Mouse (Mus musculus): Measurements from ENCODE around the gene Pax3.

The Pax3 gene

DNA sequence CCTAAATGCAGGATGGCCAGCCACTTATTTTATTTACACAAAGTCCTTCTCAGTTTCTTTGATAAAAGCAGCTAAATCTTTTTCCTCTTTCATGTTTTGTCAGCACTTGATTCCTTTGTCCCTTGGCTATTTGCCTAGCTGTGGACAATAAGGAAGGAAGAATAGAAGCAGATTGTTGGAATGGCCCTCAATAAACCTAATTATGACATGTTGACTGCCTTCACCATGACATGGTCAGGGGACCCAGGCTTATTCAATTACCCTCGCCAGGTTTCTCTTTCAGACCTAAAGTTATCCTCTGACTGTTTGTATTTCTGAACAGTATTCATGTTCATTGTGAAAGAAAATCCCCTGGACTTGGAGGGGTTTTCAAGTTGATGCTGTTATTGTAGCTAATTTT, 25.3 kb downstream of the Pax3 start:
- no peak for DNase-seq (ENCODE audit: low spot score)

- no peak for DNase-seq (ENCODE audit: low spot score)
Measured at GRCm38 (mm10) chr1:78170771-78171170, 26.2 kb downstream of the Pax3 start.

GRCm38 (mm10) chr1:78168796-78169195, 28.1 kb downstream of the Pax3 start:
- no peak for DNase-seq (ENCODE audit: low spot score)

- DNase-seq (ENCODE audit: low spot score), result no peak
Measured at GRCm38 (mm10) chr1:78167577-78168286, 29.2 kb downstream of the Pax3 start.

GRCm38 (mm10) chr1:78161745-78162144, 35.2 kb downstream of the Pax3 start:
- no peak for DNase-seq (ENCODE audit: low spot score)

- no peak for DNase-seq (ENCODE audit: low spot score)
Measured at GRCm38 (mm10) chr1:78157930-78158329, 39.0 kb downstream of the Pax3 start.

DNA sequence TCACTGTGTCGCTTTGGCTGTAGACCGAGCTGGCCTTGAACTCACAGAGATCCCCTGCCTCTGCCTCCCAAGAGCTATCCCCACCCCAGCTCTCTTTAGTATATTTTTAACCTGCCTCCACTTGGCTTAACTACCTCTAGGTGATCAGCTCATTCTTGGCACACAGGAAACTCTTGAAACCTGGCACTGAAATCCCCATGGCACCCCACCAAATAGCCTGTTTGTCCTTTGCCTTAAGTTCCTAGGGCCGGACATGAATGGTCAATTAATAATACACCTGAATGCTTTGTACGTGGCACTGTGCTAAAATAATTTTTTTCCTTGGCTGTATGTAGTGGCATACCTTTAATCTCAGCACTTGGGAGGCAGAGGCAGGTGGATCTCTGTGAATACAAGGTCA, 41.1 kb downstream of the Pax3 start:
- DNase-seq (ENCODE audit: low spot score), result no peak

DNA sequence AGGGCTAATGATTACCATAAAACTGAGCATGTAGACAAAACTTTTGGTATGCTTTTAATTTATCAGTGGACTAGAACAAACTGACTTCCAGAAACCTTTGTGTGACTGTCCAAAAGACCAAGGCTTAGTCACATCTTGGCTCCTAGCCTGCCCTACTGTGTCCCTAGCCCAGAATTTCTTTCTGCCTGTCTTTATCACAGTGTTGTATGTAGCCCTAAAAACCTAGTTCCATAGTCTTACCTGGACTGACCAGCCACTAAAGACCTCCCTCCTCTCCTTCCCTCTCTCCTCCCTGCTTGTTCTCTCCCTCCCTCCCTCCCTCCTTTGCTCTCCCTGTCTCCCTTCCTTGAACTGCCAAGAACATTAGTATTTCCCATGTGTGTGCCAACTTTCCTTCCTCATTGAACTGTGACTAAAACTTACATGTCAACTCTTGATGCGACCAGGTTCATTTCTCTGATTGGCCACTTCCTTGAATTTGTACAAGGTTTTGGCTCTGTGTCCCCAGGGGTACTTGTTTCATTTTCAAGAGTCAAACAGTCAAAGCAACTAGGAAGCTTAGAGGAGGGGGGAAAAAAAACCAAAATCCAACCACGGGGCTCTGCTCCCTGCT, 48.8 kb downstream of the Pax3 start:
- DNase-seq (ENCODE audit: low spot score), result no peak

GRCm38 (mm10) chr1:78143403-78143802, 53.5 kb downstream of the Pax3 start:
- DNase-seq (ENCODE audit: low spot score), result no peak

- no peak for DNase-seq (ENCODE audit: low spot score)
Measured at GRCm38 (mm10) chr1:78142912-78143311, 54.0 kb downstream of the Pax3 start.

DNA sequence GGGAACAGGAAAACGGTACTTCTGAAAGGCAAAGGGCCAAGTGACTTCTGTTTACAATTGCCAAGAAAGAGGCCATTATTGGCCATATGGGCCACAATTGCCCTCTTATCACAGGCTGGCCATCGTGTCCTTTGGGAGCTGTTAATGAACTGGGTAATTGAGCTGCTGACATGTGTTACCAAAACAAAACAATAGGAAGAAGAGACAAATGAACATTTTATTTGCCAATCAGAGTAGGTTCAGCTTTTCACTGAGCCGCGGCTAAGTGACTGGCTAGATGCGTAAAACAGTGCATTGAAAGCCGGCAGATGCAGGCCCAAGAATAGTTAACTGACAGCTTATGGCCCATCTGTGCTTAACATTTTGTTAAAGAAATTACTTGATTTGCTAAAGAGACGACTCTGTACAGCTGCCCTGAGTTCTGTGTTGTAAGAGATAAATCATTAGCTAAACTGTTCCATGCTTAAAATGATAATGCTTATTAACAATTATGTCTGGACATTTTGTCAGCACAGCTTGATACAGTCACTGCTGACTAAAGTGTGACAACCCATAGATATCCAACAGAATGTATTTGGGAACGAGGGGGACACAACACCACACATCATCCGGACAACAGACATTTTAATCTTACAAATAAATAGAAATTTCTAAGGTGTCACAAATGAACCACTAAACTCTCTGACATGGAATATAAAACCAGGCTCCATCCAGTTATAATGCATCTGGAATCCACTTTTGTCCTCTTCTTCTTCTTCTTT, 55.0 kb downstream of the Pax3 start:
- DNase-seq (ENCODE audit: low spot score), result no peak

DNA sequence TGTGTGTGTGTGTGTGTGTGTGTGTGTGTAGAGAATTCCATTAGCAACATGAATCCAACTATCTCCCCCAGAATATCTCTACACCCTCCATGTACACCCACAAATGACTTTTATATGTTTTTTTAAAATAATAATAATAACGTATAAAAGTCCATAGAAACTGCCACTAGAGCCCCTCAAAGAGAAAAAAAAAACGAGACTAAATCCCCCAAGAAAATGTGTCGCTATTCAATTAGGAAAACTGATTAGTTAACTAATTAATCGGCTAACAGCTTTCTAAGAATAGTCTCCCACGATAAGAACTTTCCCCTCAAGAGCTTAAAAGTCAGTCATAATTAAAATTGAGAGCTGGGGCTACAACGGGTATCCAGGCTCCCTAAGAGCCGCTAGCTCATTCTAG, 55.6 kb downstream of the Pax3 start:
- no peak for DNase-seq (ENCODE audit: low spot score)

DNA sequence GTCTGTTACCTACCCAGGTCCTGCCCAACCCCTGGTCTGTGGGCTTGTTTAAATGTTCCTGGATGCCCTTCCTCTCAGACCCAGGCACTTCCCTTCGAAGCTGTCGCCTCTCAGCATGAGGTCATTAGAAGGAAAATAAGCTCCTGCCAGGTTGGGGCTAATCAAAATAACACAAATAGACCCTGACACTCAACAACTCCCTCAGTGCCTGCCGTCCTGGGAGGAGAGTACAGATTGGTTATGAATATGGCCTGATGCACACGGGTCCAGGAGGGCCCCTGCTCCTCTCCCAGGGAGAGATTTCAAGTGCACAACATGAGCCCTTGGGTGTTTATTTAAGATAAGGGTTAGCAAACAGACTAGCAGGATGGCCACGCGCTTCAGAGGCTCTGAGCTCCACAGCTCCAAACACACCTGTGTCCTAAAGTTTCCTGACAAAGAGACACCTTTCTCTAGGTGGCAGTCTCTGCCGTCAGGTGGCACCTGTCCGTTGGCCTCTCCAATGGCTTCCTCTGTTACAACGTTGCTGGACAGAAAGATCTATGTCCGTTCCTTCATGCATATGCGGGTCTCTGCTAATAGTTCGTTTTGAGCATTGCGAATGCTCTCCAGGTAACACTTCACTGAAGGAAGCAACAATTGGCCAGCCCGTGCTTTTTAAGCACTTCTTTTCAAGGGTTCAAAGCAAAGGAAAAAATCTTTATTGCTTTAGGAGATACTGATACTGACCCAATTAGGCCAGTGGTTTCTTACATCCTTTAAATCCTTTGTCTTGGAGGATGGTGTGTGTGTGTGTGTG, 56.2 kb downstream of the Pax3 start:
- DNase-seq (ENCODE audit: low spot score), result no peak

- no peak for DNase-seq (ENCODE audit: low spot score)
Measured at GRCm38 (mm10) chr1:78139287-78139686, 57.6 kb downstream of the Pax3 start.

DNA sequence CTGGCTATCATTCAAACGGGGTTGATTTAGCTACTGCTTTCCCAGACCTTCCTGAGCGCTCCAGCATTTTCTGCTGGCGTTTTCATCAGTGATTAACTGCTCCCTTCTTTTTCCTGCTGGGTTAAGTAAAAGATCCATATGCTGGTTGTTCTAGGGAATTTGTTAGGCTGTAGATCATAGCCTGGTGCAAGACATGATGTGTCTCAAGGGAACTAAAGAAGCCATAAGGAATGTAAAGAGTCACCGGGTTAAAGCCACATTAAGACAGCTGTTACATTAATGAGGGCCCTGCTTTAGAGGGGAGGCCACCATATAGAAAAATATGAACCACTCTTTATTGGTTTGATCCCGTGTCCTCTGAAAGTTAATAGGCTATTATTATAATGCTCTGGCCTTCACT, 67.7 kb downstream of the Pax3 start:
- DNase-seq (ENCODE audit: low spot score), result no peak

GRCm38 (mm10) chr1:78119899-78120560, 76.9 kb downstream of the Pax3 start:
- no peak for DNase-seq (ENCODE audit: low spot score)

DNA sequence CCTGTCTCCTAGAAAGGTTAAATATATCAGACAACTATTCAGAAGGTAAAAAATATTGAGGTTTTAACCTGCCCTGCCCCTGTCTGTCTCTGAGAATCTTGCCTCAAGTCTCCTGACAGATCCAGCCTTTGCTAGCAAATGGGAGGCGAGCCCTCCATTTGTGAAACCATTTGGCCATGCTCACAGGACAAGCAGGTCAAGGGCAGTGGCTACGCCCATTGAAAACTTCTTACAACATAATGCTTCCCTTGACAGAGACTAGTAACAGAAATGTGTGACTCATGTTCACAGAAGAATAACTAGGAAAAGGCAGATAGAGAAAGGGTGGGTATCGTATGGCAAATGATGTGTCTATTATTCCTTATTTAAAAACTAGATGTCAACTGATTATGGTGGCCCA, 80.9 kb downstream of the Pax3 start:
- DNase-seq (ENCODE audit: low spot score), result no peak

- no peak for DNase-seq (ENCODE audit: low spot score)
Measured at GRCm38 (mm10) chr1:78110311-78110710, 86.6 kb downstream of the Pax3 start.

DNA sequence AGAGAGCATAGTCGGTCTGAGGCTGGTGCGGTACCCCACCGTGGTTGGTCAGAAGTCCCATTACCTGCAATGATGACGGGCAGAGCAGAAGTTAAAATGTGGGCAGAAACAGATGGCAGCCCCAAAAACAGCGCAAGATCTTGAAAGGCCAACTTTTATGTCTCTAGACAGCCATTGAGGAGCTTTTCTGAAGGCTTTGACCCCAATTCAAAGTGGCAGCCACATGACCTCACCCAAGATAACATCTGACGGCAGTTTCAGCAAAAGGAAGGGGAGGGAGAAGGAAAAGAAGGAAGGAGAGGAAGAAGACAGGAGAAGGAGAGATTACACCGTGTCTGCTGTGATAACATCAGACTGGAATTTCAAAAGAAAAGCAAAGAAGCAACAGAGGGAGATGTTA, 93.4 kb downstream of the Pax3 start:
- no peak for DNase-seq (ENCODE audit: low spot score)

GRCm38 (mm10) chr1:78093619-78094018, 103.3 kb downstream of the Pax3 start:
- no peak for DNase-seq (ENCODE audit: low spot score)

- DNase-seq (ENCODE audit: low spot score), result no peak
Measured at GRCm38 (mm10) chr1:78088646-78089045, 108.3 kb downstream of the Pax3 start.

GRCm38 (mm10) chr1:78081761-78082160, 115.2 kb downstream of the Pax3 start:
- no peak for DNase-seq (ENCODE audit: low spot score)
